Mouse (Mus musculus) spleen, adult 12 weeks (tissue): Measurements from ENCODE around the gene Sidt2.

Source experiments
- DNase-seq: peaks from one replicate; pipeline ENCODE4 v3.0.0; 2022; ENCODE audit warnings: low spot score

Sidt2 gene

GRCm38 (mm10) chr9:45946182-45946871 lies 8.7 kb downstream of the Sidt2 start:
- no peak for DNase-seq

GRCm38 (mm10) chr9:45945721-45946120 lies 9.3 kb downstream of the Sidt2 start:
- no peak for DNase-seq

- peak; percentile 62 for DNase-seq
Observed at GRCm38 (mm10) chr9:45944506-45945400, 10.3 kb downstream of the Sidt2 start.

GRCm38 (mm10) chr9:45943628-45944505 lies 11.2 kb downstream of the Sidt2 start:
- DNase-seq: no peak

GRCm38 (mm10) chr9:45942916-45943315 lies 12.1 kb downstream of the Sidt2 start:
- DNase-seq: no peak

GRCm38 (mm10) chr9:45942464-45942863 lies 12.6 kb downstream of the Sidt2 start:
- no peak for DNase-seq

- DNase-seq: no peak
Observed at GRCm38 (mm10) chr9:45941329-45941888, 13.6 kb downstream of the Sidt2 start.

- DNase-seq: no peak
Observed at GRCm38 (mm10) chr9:45939794-45940193, 15.3 kb downstream of the Sidt2 start.

GRCm38 (mm10) chr9:45938952-45939637 lies 16.0 kb downstream of the Sidt2 start:
- DNase-seq: no peak

GRCm38 (mm10) chr9:45938088-45938487 lies 17.0 kb downstream of the Sidt2 start:
- no peak for DNase-seq

- peak; percentile 24 for DNase-seq
Observed at GRCm38 (mm10) chr9:45936883-45937282, 18.2 kb downstream of the Sidt2 start.

GRCm38 (mm10) chr9:45935628-45936210 lies 19.3 kb downstream of the Sidt2 start, which contains the start of gene Tagln:
TSS of gene Tagln (minus strand) at chr9:45936058.
- DNase-seq: no peak

GRCm38 (mm10) chr9:45932571-45933415 lies 22.3 kb downstream of the Sidt2 start:
- DNase-seq: no peak

GRCm38 (mm10) chr9:45931958-45932357 lies 23.1 kb downstream of the Sidt2 start:
- no peak for DNase-seq

GRCm38 (mm10) chr9:45929285-45929684 lies 25.8 kb downstream of the Sidt2 start:
- DNase-seq: no peak

GRCm38 (mm10) chr9:45919895-45920294 lies 35.2 kb downstream of the Sidt2 start:
- DNase-seq: no peak

- DNase-seq: no peak
Observed at GRCm38 (mm10) chr9:45917041-45917934, 37.8 kb downstream of the Sidt2 start.

- DNase-seq: no peak
Observed at GRCm38 (mm10) chr9:45915659-45916058, 39.4 kb downstream of the Sidt2 start.

GRCm38 (mm10) chr9:45911673-45912072 lies 43.4 kb downstream of the Sidt2 start:
- peak; percentile 19 for DNase-seq
